Mouse (Mus musculus) inflammation-experienced regulatory T-cells (primary cell): Measurements from ENCODE around the gene Olfr1176. TPM values are rescaled to one million over a fixed set of nuclear protein-coding genes. Genes with fewer than 3 reads are reported as not detected.

Experiments used
- polyA plus RNA-seq, 2 experiments: library from polyadenylated mRNA; unstranded; fragments of 100-300 nt; shearing (Covaris generic); gene quantifications; one replicate each; pipeline ENCODE4 v1.2.1; 2017

Olfr1176 gene
- polyA plus RNA-seq: under 1 TPM in 1 of 2 experiments, not detected in 1; 0.19 TPM

DNA sequence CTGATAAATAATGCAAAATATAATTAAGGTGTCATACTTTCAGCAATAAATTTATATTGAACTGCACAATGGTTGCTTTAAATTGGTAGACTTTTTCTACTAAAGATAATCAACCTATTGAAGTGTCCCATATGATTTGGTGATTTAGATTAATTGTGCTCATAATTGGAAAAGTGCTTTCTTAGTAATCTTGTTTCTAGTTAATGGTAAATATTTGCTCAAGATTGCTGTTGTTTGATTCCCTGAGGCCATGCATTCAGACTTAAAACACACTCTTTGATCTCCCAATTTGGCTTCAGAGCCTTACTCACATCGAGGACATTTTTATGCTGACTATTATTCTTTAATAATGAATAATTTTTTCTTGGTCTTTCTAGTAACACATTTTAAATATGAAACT lies at the start of gene Olfr1176:
Gene Olfr1176 (plus strand): TSS at position 301 of the 400 bp plus-strand sequence.

DNA sequence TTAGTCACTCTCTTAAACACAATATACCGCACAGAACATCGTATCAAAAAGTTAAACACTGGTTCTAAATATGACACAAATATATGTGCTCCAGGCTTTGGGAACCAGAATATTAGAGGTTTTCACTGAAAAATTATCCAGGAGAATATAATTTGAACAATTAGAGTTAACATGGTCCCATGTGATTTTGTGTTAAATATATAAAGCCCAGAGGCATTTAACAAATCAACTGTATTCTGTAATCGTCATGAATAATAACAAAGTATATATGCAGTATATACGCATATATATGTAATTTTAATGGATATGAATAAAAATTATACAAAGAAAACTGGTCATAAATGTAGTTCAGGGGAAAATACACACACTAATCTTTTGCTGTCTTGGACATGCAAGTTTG lies 21.5 kb upstream of the Olfr1176 start, which contains the start of gene Olfr1174-ps:
Gene Olfr1174-ps (minus strand): TSS at position 101 of the 400 bp plus-strand sequence.

DNA sequence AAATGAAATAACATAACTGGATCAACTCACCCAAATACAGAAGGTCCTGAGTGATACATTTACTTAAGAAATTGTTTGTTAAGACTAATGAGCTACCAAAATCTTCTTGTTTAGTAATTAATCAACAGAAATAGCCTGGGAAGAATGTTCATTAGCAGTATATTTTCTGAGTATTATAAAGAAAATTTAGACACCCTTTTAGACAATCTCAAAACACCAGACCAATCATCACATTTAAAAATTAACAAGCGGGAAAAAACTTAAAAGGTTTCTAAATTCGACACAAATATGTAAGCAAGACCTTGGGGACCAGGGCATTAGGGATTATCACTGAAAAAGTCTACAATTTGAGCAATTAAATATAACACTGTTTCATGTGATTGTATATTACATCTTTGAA lies 9.4 kb upstream of the Olfr1176 start, which contains the start of gene Olfr1175-ps:
Gene Olfr1175-ps (minus strand): TSS at position 101 of the 400 bp plus-strand sequence.

DNA sequence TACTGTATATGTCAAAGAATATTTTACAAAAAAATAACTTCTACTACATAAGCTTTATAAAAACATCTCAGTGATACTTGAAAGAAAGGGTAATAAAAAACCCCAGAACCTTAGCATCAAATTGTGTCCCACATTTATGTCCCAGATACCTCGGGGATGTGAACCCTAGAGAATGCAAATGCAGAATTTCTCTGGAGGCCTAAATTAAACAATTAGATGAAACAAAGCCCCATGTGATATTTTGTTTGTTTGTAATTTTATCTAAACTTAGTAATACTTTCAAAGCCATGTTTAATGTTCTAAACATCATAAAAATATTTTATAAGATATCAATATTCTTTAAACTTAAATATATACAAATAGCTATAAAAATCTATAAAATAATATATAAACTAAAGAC lies 9.9 kb downstream of the Olfr1176 start, which contains the start of gene Olfr1177-ps:
Gene Olfr1177-ps (minus strand): TSS at position 101 of the 400 bp plus-strand sequence.

DNA sequence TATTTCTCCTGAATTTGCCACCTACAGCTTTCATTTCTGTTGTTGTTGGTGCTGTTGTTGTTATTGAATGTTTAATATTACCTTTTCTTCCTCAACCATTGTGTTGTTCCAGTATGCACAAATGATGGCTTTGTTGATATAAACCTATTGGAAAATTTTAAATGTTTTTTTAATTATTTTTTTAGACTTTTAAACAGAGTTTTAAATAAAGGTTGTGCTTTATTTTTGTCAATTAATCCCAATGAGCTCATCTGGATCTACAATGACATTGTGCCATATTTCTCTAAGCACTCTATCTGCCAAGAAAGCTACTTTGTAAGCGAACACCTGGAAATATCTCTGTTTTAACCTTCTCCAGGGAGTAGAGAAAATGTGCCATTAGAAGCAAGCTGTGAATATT lies 50.2 kb downstream of the Olfr1176 start, which contains the start of gene Olfr1178:
Gene Olfr1178 (plus strand): TSS at position 301 of the 400 bp plus-strand sequence.

Other genes with a start within 250 kb of the Olfr1176 start
- not detected for gene Olfr1164, start 242.8 kb upstream of the Olfr1176 start, polyA plus RNA-seq
- not detected for gene Olfr1166, start 208.4 kb upstream of the Olfr1176 start, polyA plus RNA-seq
- gene Olfr1167, start 181.5 kb upstream of the Olfr1176 start, polyA plus RNA-seq: not detected
- gene Olfr1168, start 154.8 kb upstream of the Olfr1176 start, polyA plus RNA-seq: not detected
- gene Olfr1170, start 108.4 kb upstream of the Olfr1176 start, polyA plus RNA-seq: not detected
- under 1 TPM in 1 of 2 experiments, not detected in 1; 0.15 TPM for gene Olfr1173, start 56.8 kb upstream of the Olfr1176 start, polyA plus RNA-seq
- not detected for gene Olfr1174-ps, start 21.6 kb upstream of the Olfr1176 start, polyA plus RNA-seq
- under 1 TPM in 1 of 2 experiments, not detected in 1; 0.14 TPM for gene Olfr1175-ps, start 9.5 kb upstream of the Olfr1176 start, polyA plus RNA-seq
- gene Olfr1177-ps, start 9.8 kb downstream of the Olfr1176 start, polyA plus RNA-seq: not detected
- gene Olfr1178, start 50.3 kb downstream of the Olfr1176 start, polyA plus RNA-seq: under 1 TPM; 0.02 to 0.28 TPM
- gene Olfr1179, start 69.7 kb downstream of the Olfr1176 start, polyA plus RNA-seq: not detected
- not detected for gene Olfr1180, start 82.4 kb downstream of the Olfr1176 start, polyA plus RNA-seq
- gene Olfr1181, start 89.5 kb downstream of the Olfr1176 start, polyA plus RNA-seq: under 1 TPM in 1 of 2 experiments, not detected in 1; 0.16 TPM
- under 1 TPM in 1 of 2 experiments, not detected in 1; 0.08 TPM for gene Gm13757, start 112.4 kb downstream of the Olfr1176 start, polyA plus RNA-seq
- gene Olfr1183, start 118.1 kb downstream of the Olfr1176 start, polyA plus RNA-seq: under 1 TPM in 1 of 2 experiments, not detected in 1; 0.35 TPM
- gene Olfr1184, start 146.9 kb downstream of the Olfr1176 start, polyA plus RNA-seq: under 1 TPM in 1 of 2 experiments, not detected in 1; 0.64 TPM
- under 1 TPM in 1 of 2 experiments, not detected in 1; 0.13 TPM for gene Olfr1185-ps1, start 156.6 kb downstream of the Olfr1176 start, polyA plus RNA-seq
- gene Olfr1186, start 181.8 kb downstream of the Olfr1176 start, polyA plus RNA-seq: under 1 TPM in 1 of 2 experiments, not detected in 1; 0.12 TPM
- gene Olfr1188, start 220.2 kb downstream of the Olfr1176 start, polyA plus RNA-seq: under 1 TPM in 1 of 2 experiments, not detected in 1; 0.17 TPM
- not detected for gene Olfr1189, start 249.7 kb downstream of the Olfr1176 start, polyA plus RNA-seq